Mouse (Mus musculus): ENCODE measurements around the gene Zbtb20.

DNA sequence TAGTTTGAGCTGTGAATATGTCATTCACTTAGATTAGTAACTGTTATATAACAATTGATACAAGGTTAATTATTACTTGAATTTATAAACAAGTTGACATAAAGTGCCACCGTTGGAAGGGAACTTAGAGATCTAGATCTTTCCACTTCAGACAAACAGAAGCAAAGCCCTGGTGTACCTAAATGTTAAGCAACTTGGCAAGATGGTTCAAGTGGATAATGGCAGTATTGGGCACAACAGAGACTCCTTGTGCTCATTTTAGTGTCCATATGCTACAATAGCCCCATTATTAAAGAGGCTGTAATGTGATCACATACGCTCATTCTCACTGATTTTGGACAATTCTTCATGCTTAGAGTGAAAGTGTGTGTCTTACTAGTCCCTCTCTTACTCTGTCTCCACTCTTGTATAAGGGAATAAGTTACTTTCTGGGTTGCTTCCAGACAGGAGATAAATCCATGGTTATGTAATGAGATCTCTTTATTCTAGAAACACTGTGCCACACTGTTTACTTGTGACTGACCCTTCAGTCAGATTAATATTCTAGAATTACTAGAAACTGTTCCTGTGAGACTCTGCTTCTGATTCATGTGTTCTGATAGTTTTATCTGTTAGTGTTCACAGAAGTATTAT is 293.7 kb downstream of the Zbtb20 start:
- no peak for TF ChIP-seq CTCF (IDR thresholded peaks at IDR 0.05; ENCODE audit: control insufficient read depth, insufficient read depth, insufficient replicate concordance, low read depth, low read length)
- no peak for TF ChIP-seq POLR2A (IDR thresholded peaks at IDR 0.05; ENCODE audit: control insufficient read depth, low read depth, low read length)
